Mouse (Mus musculus): ENCODE measurements around the gene Ddx21. TPM values are rescaled to one million over a fixed set of nuclear protein-coding genes. Genes with fewer than 3 reads are reported as not detected.

Ddx21 gene
- polyA plus RNA-seq, 1 experiment from 2014 or later: 20.8 TPM

DNA sequence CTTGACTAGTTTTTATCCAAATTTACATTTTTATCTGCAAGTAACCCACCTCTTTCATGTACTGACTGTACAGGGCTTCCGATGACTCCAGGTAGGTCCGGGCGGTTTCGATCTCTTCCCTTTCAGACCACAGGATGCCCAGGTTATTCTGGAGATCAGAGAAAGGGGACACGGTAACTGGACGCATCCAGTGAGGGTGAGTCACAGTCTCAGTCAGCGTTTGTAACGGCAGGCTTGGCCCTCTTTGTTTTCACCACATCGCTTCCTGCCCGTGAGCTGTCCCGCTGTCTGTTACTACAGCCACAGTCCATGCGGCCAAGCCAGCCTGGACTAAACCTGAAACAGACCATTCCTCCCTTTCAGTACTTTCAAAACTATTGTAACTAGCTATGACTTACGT, 27.1 kb downstream of the Ddx21 start:
- WGBS: 91% methylated on average over 13 of the region's 13 CpGs
- no peak overlapping the region for H3K27ac ChIP-seq (ENCODE audit: low read length)
- no peak overlapping the region for H3K4me2 ChIP-seq (replicated peaks; ENCODE audit: low read depth, low read length)
- no peak for ATAC-seq (ENCODE audit: low FRiP score, low TSS enrichment)
- H3K27me3 ChIP-seq (ENCODE audit: insufficient read depth, low read length): no peaks in the 10 kb centered on the region
- H3K4me1 ChIP-seq (ENCODE audit: insufficient read depth, low read length): peaks cover 13% of the 10 kb centered on the region
- H3K9ac ChIP-seq (replicated peaks; ENCODE audit: low read length): no peak overlapping the region
- H3K4me3 ChIP-seq (ENCODE audit: low read length): no peak overlapping the region
- H3K9me3 ChIP-seq (ENCODE audit: low read length): no peaks in the 10 kb centered on the region
- peaks cover 29% of the 10 kb centered on the region for H3K36me3 ChIP-seq (ENCODE audit: insufficient read depth, low read length)

DNA sequence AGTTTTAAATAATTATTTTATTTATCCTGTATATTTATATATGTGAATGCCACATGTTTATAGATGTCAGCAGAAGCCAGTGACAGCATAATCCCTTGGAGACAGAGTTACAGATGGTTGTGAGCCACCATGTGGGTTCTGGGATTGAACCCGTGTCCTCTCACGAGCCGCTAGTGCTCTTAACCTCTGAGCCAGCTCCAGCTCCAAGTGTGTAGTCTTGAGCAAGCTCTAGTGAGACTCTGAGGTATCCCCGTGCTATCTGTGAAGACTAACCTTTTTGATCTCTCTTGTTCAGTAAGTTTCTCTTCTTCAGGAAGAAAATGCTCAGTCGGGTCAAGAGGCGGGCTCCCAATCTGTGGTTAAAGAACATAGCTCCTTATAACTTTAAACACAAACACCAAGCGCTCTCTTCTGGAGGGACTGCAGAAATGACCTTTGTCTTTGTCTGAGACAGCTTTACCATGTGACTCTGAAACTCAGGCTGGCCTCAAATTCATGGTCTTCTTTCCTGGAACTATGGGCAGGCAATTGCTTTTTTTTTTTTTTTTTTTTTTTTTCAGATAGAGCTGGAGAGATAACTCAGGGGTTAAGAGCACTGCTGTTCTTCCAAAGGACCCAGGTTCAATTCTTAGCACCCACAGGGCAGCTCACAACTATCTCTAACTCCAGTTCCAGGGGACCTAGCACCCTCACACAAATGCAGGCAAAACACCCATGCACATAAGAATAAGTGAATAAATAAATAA, 31.8 kb downstream of the Ddx21 start:
- Histone ChIP-seq H3K27ac (ENCODE audit: low read length) (no peak overlapping the region), H3K4me3 (ENCODE audit: low read length) (no peak overlapping the region), H3K9ac (replicated peaks; ENCODE audit: low read length) (no peak overlapping the region), H3K4me1 (ENCODE audit: insufficient read depth, low read length) (no peaks in the 10 kb centered on the region), H3K4me2 (replicated peaks; ENCODE audit: low read depth, low read length) (no peak overlapping the region), H3K36me3 (ENCODE audit: insufficient read depth, low read length) (peaks cover 67% of the 10 kb centered on the region), H3K27me3 (ENCODE audit: insufficient read depth, low read length) (no peaks in the 10 kb centered on the region), H3K9me3 (ENCODE audit: low read length) (no peaks in the 10 kb centered on the region)
- ATAC-seq (ENCODE audit: low FRiP score, low TSS enrichment): no peak
- 94% methylated on average over 7 of the region's 7 CpGs for WGBS

DNA sequence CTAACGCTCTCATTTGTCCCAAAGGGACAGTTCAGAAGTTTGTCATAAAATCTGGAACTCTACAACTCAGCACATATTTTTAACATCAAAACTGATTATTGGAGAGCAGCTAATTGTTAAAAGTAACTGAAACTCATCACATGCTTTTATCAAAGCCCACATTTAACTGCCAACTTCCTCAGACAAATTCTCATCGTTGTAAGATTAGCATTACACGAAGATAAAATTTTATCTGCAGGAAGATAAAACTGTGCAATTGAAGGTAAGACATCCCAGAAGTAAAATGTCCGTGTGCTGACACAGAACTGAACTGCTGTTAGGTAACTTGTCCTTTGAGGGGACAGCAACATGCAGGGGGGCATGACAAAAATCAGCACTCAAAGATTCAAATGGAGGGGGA, 33.2 kb downstream of the Ddx21 start:
- Histone ChIP-seq H3K27me3 (ENCODE audit: insufficient read depth, low read length) (no peaks in the 10 kb centered on the region), H3K4me2 (replicated peaks; ENCODE audit: low read depth, low read length) (no peak overlapping the region), H3K9ac (replicated peaks; ENCODE audit: low read length) (no peak overlapping the region), H3K36me3 (ENCODE audit: insufficient read depth, low read length) (peaks cover 70% of the 10 kb centered on the region), H3K4me1 (ENCODE audit: insufficient read depth, low read length) (no peaks in the 10 kb centered on the region), H3K9me3 (ENCODE audit: low read length) (no peaks in the 10 kb centered on the region), H3K27ac (ENCODE audit: low read length) (no peak overlapping the region), H3K4me3 (ENCODE audit: low read length) (no peak overlapping the region)
- 89% methylated on average over 4 of the region's 4 CpGs for WGBS
- ATAC-seq (ENCODE audit: low FRiP score, low TSS enrichment): no peak

DNA sequence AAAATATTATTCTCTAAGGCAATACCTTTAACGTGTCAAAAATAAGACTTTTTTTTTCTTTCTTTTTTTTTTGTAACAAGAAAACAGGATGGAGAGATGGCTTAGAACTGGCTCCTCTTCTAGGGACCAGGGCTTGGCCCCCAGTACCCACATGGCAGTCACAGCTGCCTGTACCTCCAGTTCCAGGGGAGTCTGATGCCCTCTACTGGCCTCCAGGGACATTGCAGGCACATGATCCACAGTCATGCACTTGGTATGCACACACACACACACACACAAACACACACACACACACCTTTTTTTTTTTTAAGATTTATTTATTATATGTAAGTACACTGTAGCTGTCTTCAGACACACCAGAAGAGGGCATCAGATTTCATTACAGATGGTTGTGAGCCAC, 44.3 kb downstream of the Ddx21 start:
- H3K4me3 ChIP-seq (ENCODE audit: low read length): no peak overlapping the region
- H3K36me3 ChIP-seq (ENCODE audit: insufficient read depth, low read length): peaks cover 42% of the 10 kb centered on the region
- 88% methylated on average over 1 of the region's 1 CpGs for WGBS
- no peak overlapping the region for H3K27ac ChIP-seq (ENCODE audit: low read length)
- no peaks in the 10 kb centered on the region for H3K4me1 ChIP-seq (ENCODE audit: insufficient read depth, low read length)
- H3K9ac ChIP-seq (replicated peaks; ENCODE audit: low read length): no peak overlapping the region
- H3K4me2 ChIP-seq (replicated peaks; ENCODE audit: low read depth, low read length): no peak overlapping the region
- no peaks in the 10 kb centered on the region for H3K27me3 ChIP-seq (ENCODE audit: insufficient read depth, low read length)
- no peak for ATAC-seq (ENCODE audit: low FRiP score, low TSS enrichment)
- no peaks in the 10 kb centered on the region for H3K9me3 ChIP-seq (ENCODE audit: low read length)

DNA sequence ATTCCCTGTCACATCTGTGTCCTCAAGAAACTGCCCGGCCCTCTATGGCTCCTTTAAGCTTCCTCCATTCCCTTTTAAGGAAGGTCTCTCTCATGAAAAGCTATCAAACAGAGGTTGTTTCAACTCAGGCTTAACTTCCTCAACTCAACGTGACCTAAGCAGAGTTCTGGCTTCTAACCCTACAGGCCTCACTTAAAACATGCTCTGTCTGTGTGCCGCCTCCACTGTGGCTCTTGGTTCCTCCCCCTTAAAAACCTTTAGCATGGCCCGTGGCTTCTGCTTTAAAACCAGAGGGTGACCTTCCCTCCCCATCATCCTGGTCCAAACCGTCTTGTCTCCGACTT, 45.6 kb downstream of the Ddx21 start:
- Histone ChIP-seq H3K4me1 (ENCODE audit: insufficient read depth, low read length) (no peaks in the 10 kb centered on the region), H3K36me3 (ENCODE audit: insufficient read depth, low read length) (peaks cover 38% of the 10 kb centered on the region), H3K27ac (ENCODE audit: low read length) (no peak overlapping the region), H3K9ac (replicated peaks; ENCODE audit: low read length) (no peak overlapping the region), H3K27me3 (ENCODE audit: insufficient read depth, low read length) (no peaks in the 10 kb centered on the region), H3K4me2 (replicated peaks; ENCODE audit: low read depth, low read length) (no peak overlapping the region), H3K4me3 (ENCODE audit: low read length) (no peak overlapping the region), H3K9me3 (ENCODE audit: low read length) (no peaks in the 10 kb centered on the region)
- ATAC-seq (ENCODE audit: low FRiP score, low TSS enrichment): no peak
- 91% methylated on average over 6 of the region's 6 CpGs for WGBS

DNA sequence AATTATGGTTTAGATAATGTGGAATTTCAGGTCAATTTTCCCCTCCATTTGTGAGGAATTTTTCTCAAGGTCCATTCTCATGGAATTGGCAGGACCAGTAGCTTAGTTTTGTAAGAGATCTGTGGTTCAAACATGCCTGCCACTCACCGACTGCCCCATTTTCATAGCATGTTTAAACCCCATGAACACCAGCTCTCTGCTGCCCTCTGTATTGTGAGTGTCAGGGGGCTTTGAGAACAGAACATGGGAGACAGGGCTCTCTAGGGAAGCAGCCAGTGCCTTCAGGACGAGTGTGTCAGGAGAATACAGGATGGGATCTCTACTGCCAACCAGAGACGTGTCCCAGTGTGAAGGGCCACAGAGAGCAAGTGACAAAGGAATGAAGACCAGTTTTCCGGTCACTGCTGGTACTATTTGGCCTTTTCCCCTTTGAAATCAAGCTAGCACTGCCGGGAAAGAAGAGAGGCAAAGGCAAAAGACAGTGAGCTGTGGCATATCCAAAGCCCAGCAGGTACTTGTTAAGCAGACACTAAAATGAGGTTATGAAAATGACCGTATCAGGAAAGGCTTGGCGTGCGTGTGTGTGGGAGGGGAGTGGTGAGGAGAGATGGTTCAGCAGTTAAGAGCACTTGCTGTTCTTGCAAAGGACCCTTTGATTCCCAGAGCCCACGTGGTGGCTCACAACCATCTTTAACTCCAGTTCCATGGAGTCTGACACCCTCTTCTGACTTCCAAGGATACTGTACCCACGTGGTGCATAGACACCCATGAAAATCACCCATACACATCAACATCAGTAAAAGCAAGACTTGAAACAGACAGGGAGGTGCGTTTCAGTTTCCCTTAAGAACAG, 46.1 kb downstream of the Ddx21 start:
- ATAC-seq (ENCODE audit: low FRiP score, low TSS enrichment): no peak
- H3K4me3 ChIP-seq (ENCODE audit: low read length): no peak overlapping the region
- peaks cover 35% of the 10 kb centered on the region for H3K36me3 ChIP-seq (ENCODE audit: insufficient read depth, low read length)
- H3K27me3 ChIP-seq (ENCODE audit: insufficient read depth, low read length): no peaks in the 10 kb centered on the region
- no peak overlapping the region for H3K4me2 ChIP-seq (replicated peaks; ENCODE audit: low read depth, low read length)
- 66% methylated on average over 11 of the region's 11 CpGs for WGBS
- H3K9ac ChIP-seq (replicated peaks; ENCODE audit: low read length): no peak overlapping the region
- no peak overlapping the region for H3K27ac ChIP-seq (ENCODE audit: low read length)
- H3K9me3 ChIP-seq (ENCODE audit: low read length): no peaks in the 10 kb centered on the region
- no peaks in the 10 kb centered on the region for H3K4me1 ChIP-seq (ENCODE audit: insufficient read depth, low read length)

DNA sequence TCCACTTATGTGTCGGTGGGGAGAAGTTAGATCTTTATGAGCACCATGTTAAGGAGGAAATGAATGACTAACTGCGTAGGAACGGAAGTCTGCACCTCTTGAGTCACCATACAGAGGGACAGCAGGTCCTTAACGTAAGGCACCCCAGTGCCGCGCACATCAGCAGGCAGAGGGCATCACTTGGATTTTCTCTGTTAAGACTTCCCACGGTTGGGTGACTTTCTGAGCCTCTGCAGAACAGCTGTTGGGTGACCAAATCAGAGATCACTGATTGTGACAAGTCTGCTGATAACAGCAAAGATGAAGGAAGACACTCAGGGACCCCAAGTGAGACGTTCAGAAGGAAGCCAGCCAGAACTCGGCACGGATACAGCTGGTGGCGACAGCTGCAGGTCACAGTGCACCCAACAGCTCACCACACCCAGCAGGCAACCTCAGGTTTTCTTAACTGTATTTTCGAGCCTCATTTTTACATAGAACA, 48.4 kb downstream of the Ddx21 start:
- WGBS: 67% methylated on average over 12 of the region's 12 CpGs
- H3K4me2 ChIP-seq (replicated peaks; ENCODE audit: low read depth, low read length): no peak overlapping the region
- H3K4me3 ChIP-seq (ENCODE audit: low read length): no peak overlapping the region
- 0 out of 2 replicates have a peak, but pooled peaks cover 3% of the 10 kb centered on the region for H3K4me1 ChIP-seq (ENCODE audit: insufficient read depth, low read length)
- H3K9me3 ChIP-seq (ENCODE audit: low read length): no peaks in the 10 kb centered on the region
- ATAC-seq (ENCODE audit: low FRiP score, low TSS enrichment): no peak
- H3K9ac ChIP-seq (replicated peaks; ENCODE audit: low read length): no peak overlapping the region
- H3K36me3 ChIP-seq (ENCODE audit: insufficient read depth, low read length): peaks cover 16% of the 10 kb centered on the region; the same call in 1 of the 2 replicates
- no peak overlapping the region for H3K27ac ChIP-seq (ENCODE audit: low read length)
- no peaks in the 10 kb centered on the region for H3K27me3 ChIP-seq (ENCODE audit: insufficient read depth, low read length)

DNA sequence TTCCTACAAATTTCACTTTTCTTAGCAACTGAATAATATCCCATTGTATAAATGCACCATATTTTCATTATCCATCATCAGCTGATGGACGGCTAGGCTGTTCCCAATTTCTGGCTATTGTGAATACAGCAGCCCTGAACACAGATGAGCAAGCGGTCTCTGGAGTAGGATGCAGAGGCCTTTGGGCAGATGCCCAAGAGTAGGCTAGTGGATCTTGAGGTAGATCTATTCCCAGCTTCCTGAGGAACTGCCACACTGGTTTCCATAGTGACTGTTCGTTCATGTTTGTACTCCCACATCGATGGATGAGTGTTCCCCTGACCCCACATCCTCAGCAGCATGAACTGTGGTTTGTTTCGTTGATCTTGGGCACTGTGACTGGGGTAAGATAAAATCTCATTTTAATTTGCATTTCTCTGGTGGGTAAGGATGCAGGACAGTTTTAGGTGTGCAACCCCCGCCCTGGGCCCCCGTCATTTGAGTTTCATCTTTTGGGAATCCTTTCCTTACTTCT, 51.2 kb downstream of the Ddx21 start:
- Histone ChIP-seq H3K4me3 (ENCODE audit: low read length) (no peak overlapping the region), H3K9me3 (ENCODE audit: low read length) (no peaks in the 10 kb centered on the region), H3K4me2 (replicated peaks; ENCODE audit: low read depth, low read length) (no peak overlapping the region), H3K36me3 (ENCODE audit: insufficient read depth, low read length) (no peaks in the 10 kb centered on the region), H3K27ac (ENCODE audit: low read length) (no peak overlapping the region), H3K9ac (replicated peaks; ENCODE audit: low read length) (no peak overlapping the region), H3K4me1 (ENCODE audit: insufficient read depth, low read length) (0 out of 2 replicates have a peak, but pooled peaks cover 3% of the 10 kb centered on the region), H3K27me3 (ENCODE audit: insufficient read depth, low read length) (no peaks in the 10 kb centered on the region)
- no peak for ATAC-seq (ENCODE audit: low FRiP score, low TSS enrichment)
- WGBS: 62% methylated on average over 7 of the region's 7 CpGs

DNA sequence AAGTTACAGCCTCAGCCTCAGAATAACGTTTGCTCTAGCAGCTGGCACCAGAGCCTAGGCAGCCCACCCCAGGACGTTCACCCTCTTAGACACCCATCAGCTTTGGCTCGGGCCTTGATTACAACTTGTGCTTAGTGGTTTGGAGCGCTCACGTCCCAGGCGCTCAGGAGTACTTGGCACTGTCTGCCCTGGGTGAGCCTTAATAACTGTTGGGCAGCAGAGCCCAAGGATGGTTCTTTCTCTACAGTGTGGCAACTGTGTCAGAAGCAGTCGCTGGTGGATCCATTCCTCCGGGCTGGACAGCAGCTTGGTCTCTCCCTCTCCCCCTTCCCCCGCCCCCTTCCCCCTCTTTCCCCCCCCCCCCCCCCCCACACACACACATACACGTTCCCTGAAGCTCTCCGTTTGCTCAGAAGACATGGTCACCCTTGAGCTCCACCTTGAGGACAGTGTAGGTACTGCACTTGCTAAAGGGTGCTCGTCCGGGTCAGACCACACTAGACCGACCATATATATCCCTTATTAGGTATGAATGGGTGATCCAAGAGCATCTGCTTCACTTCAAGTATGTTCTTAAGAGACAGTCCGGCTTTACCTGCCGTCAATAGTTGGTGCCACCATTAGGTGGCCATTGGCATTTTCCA, 52.4 kb downstream of the Ddx21 start:
- no peak overlapping the region for H3K27ac ChIP-seq (ENCODE audit: low read length)
- 0 out of 2 replicates have a peak, but pooled peaks cover 3% of the 10 kb centered on the region for H3K4me1 ChIP-seq (ENCODE audit: insufficient read depth, low read length)
- no peaks in the 10 kb centered on the region for H3K9me3 ChIP-seq (ENCODE audit: low read length)
- H3K9ac ChIP-seq (replicated peaks; ENCODE audit: low read length): no peak overlapping the region
- no peak overlapping the region for H3K4me3 ChIP-seq (ENCODE audit: low read length)
- 32% methylated on average over 14 of the region's 16 CpGs for WGBS
- peak; percentile 59 for ATAC-seq (ENCODE audit: low FRiP score, low TSS enrichment)
- no peak overlapping the region for H3K4me2 ChIP-seq (replicated peaks; ENCODE audit: low read depth, low read length)
- H3K36me3 ChIP-seq (ENCODE audit: insufficient read depth, low read length): no peaks in the 10 kb centered on the region
- no peaks in the 10 kb centered on the region for H3K27me3 ChIP-seq (ENCODE audit: insufficient read depth, low read length)
